ENCODE assay signal across 8 mouse cellular contexts in the genomic region with DNA sequence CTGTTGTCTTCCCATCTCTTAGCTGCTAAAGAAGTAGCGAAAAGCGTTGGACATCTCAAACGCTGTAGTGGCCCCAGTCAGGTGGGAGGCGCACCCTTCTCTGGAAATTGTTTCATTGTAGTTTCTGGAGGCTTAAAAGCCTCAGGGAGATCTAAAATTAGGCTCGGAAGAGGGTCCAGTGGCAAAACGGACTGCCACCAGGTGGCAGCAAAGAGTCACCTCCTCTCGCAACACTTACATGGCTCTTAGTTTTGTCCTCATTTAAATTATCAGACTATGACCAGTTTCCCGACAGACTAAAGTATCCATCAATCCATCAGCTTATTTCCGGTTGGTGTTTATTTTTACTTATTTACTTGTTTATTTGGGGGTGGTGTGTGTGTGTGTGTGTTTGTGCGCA.
DNase-seq lines count a peak whose midpoint lies in the region; ATAC-seq and TF ChIP-seq lines count a peak whose summit lies in the region.

No protein-coding gene starts in this region.

- ATAC-seq in hindbrain, embryonic 16.5 days = no peak
- no peak for ATAC-seq in midbrain, postnatal 0 days (ENCODE audit: low FRiP score)

- no peak overlapping the region for H3K4me2 ChIP-seq in hindbrain, embryonic 16.5 days (ENCODE audit: low read length)
- H3K4me2 ChIP-seq in midbrain, postnatal 0 days (ENCODE audit: low read depth, low read length, poor library complexity, severe bottlenecking) = no peak overlapping the region

- peak; percentile 62 for DNase-seq in hindbrain, embryonic 10.5 days (ENCODE audit: low spot score)
- peak; percentile 53 for DNase-seq in adrenal gland, postnatal 14 days
- peak; percentile 53 for DNase-seq in embryo, embryonic 11.5 days (ENCODE audit: low read depth, low spot score)
- DNase-seq in hindlimb bud, embryonic 11.5 days (ENCODE audit: extremely low spot score, low read depth, low spot score) = peak; percentile 75
- peak; percentile 46 to 56 for DNase-seq in left cerebral cortex, adult 8-10 months (ENCODE audit: low spot score in 2 of 2)
- peak; percentile 75 for DNase-seq in midbrain, postnatal 0 days (ENCODE audit: low spot score)
- DNase-seq in thymus, postnatal 36 days = peak; percentile 7 to 12

- 28% methylated on average over 10 of the region's 10 CpGs for WGBS in hindbrain, embryonic 10.5 days
- WGBS in hindbrain, embryonic 16.5 days = 28% methylated on average over 10 of the region's 10 CpGs
- WGBS in midbrain, postnatal 0 days = 27% methylated on average over 10 of the region's 10 CpGs

- peak; percentile 82 for TF ChIP-seq CTCF in midbrain, postnatal 0 days (IDR thresholded peaks at IDR 0.05)

- H3K4me1 ChIP-seq in hindbrain, embryonic 10.5 days (replicated peaks) = peaks cover 8% of the 10 kb centered on the region; the same call in 1 of the 2 replicates
- H3K4me1 ChIP-seq in hindbrain, embryonic 16.5 days (ENCODE audit: control insufficient read depth, insufficient read depth, low read depth, low read length) = peaks cover 3% of the 10 kb centered on the region; the same call in 1 of the 2 replicates
- H3K4me1 ChIP-seq in midbrain, postnatal 0 days (ENCODE audit: insufficient read depth, low read length) = no peaks in the 10 kb centered on the region

- no peaks in the 10 kb centered on the region for H3K36me3 ChIP-seq in hindbrain, embryonic 10.5 days
- no peaks in the 10 kb centered on the region for H3K36me3 ChIP-seq in hindbrain, embryonic 16.5 days (ENCODE audit: control insufficient read depth, insufficient read depth, low read length)
- H3K36me3 ChIP-seq in midbrain, postnatal 0 days (ENCODE audit: insufficient read depth, low read length) = no peaks in the 10 kb centered on the region

- no peaks in the 10 kb centered on the region for H3K27me3 ChIP-seq in hindbrain, embryonic 10.5 days (ENCODE audit: insufficient read depth, poor library complexity, severe bottlenecking)
- no peaks in the 10 kb centered on the region for H3K27me3 ChIP-seq in hindbrain, embryonic 16.5 days (replicated peaks; ENCODE audit: control insufficient read depth, insufficient read depth, low read length)
- no peaks in the 10 kb centered on the region for H3K27me3 ChIP-seq in midbrain, postnatal 0 days (ENCODE audit: insufficient read depth, low read length)

- H3K9ac ChIP-seq in hindbrain, embryonic 16.5 days (ENCODE audit: low read depth, low read length) = no peak overlapping the region
- H3K9ac ChIP-seq in midbrain, postnatal 0 days (replicated peaks; ENCODE audit: low read length, poor library complexity, severe bottlenecking) = no peak overlapping the region

- no peaks in the 10 kb centered on the region for H3K9me3 ChIP-seq in hindbrain, embryonic 10.5 days
- no peaks in the 10 kb centered on the region for H3K9me3 ChIP-seq in hindbrain, embryonic 16.5 days (ENCODE audit: control insufficient read depth, low read length)
- no peaks in the 10 kb centered on the region for H3K9me3 ChIP-seq in midbrain, postnatal 0 days (ENCODE audit: low read length)

- H3K4me3 ChIP-seq in hindbrain, embryonic 10.5 days = no peak overlapping the region
- H3K4me3 ChIP-seq in hindbrain, embryonic 16.5 days (ENCODE audit: low read length) = no peak overlapping the region
- H3K4me3 ChIP-seq in midbrain, postnatal 0 days (ENCODE audit: low read depth, low read length) = no peak overlapping the region

- H3K27ac ChIP-seq in hindbrain, embryonic 10.5 days = no peak overlapping the region
- H3K27ac ChIP-seq in hindbrain, embryonic 16.5 days (ENCODE audit: low read depth, low read length) = no peak overlapping the region
- H3K27ac ChIP-seq in midbrain, postnatal 0 days (ENCODE audit: low read depth, low read length) = no peak overlapping the region

Comparison
In these comparisons a context has a peak if more than half of its experiments do, and no peak if none do; other contexts are left out.
1. DNase-seq: peak in every context shown above with its lines; median percentile 75 in hindlimb bud, embryonic 11.5 days; 75 in midbrain, postnatal 0 days; 62 in hindbrain, embryonic 10.5 days; 53 in adrenal gland, postnatal 14 days; 53 in embryo, embryonic 11.5 days; 51 in left cerebral cortex, adult 8-10 months; 10 in thymus, postnatal 36 days.